Mouse (Mus musculus) lung, adult 2 months (tissue): ENCODE data around the gene Sema4d.

Experiments used
- CTCF ChIP-seq: fragments of 200-500 bp; IDR thresholded peaks from 2 replicates; pipeline ENCODE4 v1.5.1; 2011; ENCODE audit warnings: mild to moderate bottlenecking, low read length, control low read depth; ENCODE audit not compliant: insufficient read depth
- POLR2A ChIP-seq: fragments of 200-500 bp; IDR thresholded peaks from 2 replicates; pipeline ENCODE4 v1.6.1; 2011; ENCODE audit warnings: low read depth, mild to moderate bottlenecking, control low read depth, low read length, borderline replicate concordance; ENCODE audit errors: extremely low read depth

GRCm38 (mm10) chr13:51703893-51704292 is 89.7 kb downstream of the Sema4d start:
- no peak for TF ChIP-seq CTCF
- TF ChIP-seq POLR2A = no peak
